10 mouse cellular contexts compared by ENCODE assay signal in genomic region chr3:92902992-92903391, GRCm38 (mm10). TPM values are rescaled to one million over a fixed set of nuclear protein-coding genes. Genes with fewer than 3 reads are reported as not detected.
DNase-seq lines count a peak whose midpoint lies in the region; ATAC-seq and TF ChIP-seq lines count a peak whose summit lies in the region.
"Had no signal": no experiment of that assay in that cellular context is flagged by ENCODE, and none has a peak within 500 bp of the region (broad histone marks: within the 10 kb centered on the region; RNA-seq: fewer than 3 reads in every experiment).

No protein-coding gene starts in this region.

- H3K27ac ChIP-seq in cerebellum, adult 2 months (ENCODE audit: insufficient read depth, low read length), result no peak overlapping the region
- no peak overlapping the region for H3K27ac ChIP-seq in lung, embryonic 14.5 days (ENCODE audit: low read depth)
- no peak overlapping the region for H3K27ac ChIP-seq in layer of hippocampus, adult 2 months

- H3K9ac ChIP-seq in lung, embryonic 14.5 days, result no peak overlapping the region

- ATAC-seq in lung, embryonic 14.5 days (ENCODE audit: insufficient read depth), result no peak

- no peaks in the 10 kb centered on the region for H3K36me3 ChIP-seq in lung, embryonic 14.5 days (ENCODE audit: insufficient read depth)
- H3K36me3 ChIP-seq: G1E had no signal

- WGBS in cerebellum, adult 2 months, result 24% methylated on average over 3 of the region's 3 CpGs
- WGBS in lung, embryonic 14.5 days, result 26% methylated on average over 3 of the region's 3 CpGs

- H3K27me3 ChIP-seq in cerebellum, adult 2 months (ENCODE audit: control insufficient read depth, insufficient read depth, low read length), result no peaks in the 10 kb centered on the region
- no peaks in the 10 kb centered on the region for H3K27me3 ChIP-seq in lung, embryonic 14.5 days (ENCODE audit: insufficient read depth, low read length)

- TF ChIP-seq POLR2A in cerebellum, adult 2 months (IDR thresholded peaks at IDR 0.05; ENCODE audit: borderline replicate concordance, insufficient read depth, low read length), result no peak

- no peaks in the 10 kb centered on the region for H3K4me1 ChIP-seq in cerebellum, adult 2 months (ENCODE audit: control insufficient read depth, insufficient read depth, low read length)
- H3K4me1 ChIP-seq in lung, embryonic 14.5 days (ENCODE audit: insufficient read depth), result no peaks in the 10 kb centered on the region

- no peak overlapping the region for H3K4me3 ChIP-seq in cerebellum, adult 2 months (replicated peaks; ENCODE audit: insufficient read depth, low read depth, low read length)
- no peak overlapping the region for H3K4me3 ChIP-seq in lung, embryonic 14.5 days (ENCODE audit: low read depth, low read length)
- no peak overlapping the region for H3K4me3 ChIP-seq in layer of hippocampus, adult 2 months

- H3K9me3 ChIP-seq in lung, embryonic 14.5 days (ENCODE audit: low read depth, low read length), result no peaks in the 10 kb centered on the region
- H3K9me3 ChIP-seq: G1E had no signal

- no peak overlapping the region for H3K4me2 ChIP-seq in lung, embryonic 14.5 days

- TF ChIP-seq CTCF in cerebellum, adult 2 months (IDR thresholded peaks at IDR 0.05; ENCODE audit: borderline replicate concordance, insufficient read depth, low read depth, low read length), result peak; percentile 16; the same call in 1 of the 2 replicates
- peak; percentile 61 for TF ChIP-seq CTCF in lung, embryonic 14.5 days (IDR thresholded peaks at IDR 0.05; ENCODE audit: low read depth)
- TF ChIP-seq CTCF in layer of hippocampus, adult 2 months (conservative IDR thresholded peaks at IDR 0.05), result peak; percentile 85

- no peak for DNase-seq in cerebellum, adult 2 months
- DNase-seq in cerebellum, adult 11-12 months, result no peak
- peak; percentile 66 for DNase-seq in lung, embryonic 14.5 days
- DNase-seq in lung, postnatal 25 days (ENCODE audit: low spot score), result no peak
- peak; percentile 11 for DNase-seq in c-Kit-positive CD71-positive TER-119-positive erythroid progenitor cells, embryonic 14.5 days (ENCODE audit: low spot score)
- DNase-seq in layer of hippocampus, adult 2 months (ENCODE audit: low spot score in 2 of 2), result peak in 1 of 2 experiments; percentile 50
- peak; percentile 60 for DNase-seq in retina, embryonic 14.5 days (ENCODE audit: low spot score)
- DNase-seq in spleen, adult 12 weeks (ENCODE audit: low spot score), result no peak

RNA-seq across cellular contexts. Expression of gene Lce3a, which starts 23.0 kb away (rescaled TPM):
- not detected in 2 replicates for polyA plus RNA-seq in cerebellum, adult 2 months (2012; rRNA removed)
- not detected in 2 replicates for polyA plus RNA-seq in lung, embryonic 14.5 days (2014; fragmentation: Nextera tagmentation; extraction: Ambion mirVana)
- not detected for total RNA-seq in layer of hippocampus, adult 2 months (2021)
- total RNA-seq: G1E had no signal
- polyA plus RNA-seq: G1E; lung, embryonic 16.5 days had no signal

RNA-seq across cellular contexts. Expression of gene Lce3b, which starts 29.8 kb away (rescaled TPM):
- polyA plus RNA-seq in cerebellum, adult 2 months (2012; rRNA removed), result not detected in 2 replicates
- not detected in 2 replicates for polyA plus RNA-seq in lung, embryonic 14.5 days (2014; fragmentation: Nextera tagmentation; extraction: Ambion mirVana)
- not detected for total RNA-seq in layer of hippocampus, adult 2 months (2021)
- total RNA-seq: G1E had no signal
- polyA plus RNA-seq: G1E; lung, embryonic 16.5 days had no signal

RNA-seq across cellular contexts. Expression of gene 2310050C09Rik, which starts 33.0 kb away (rescaled TPM):
- polyA plus RNA-seq in cerebellum, adult 2 months (2012; rRNA removed), result not detected in 2 replicates
- not detected in 2 replicates for polyA plus RNA-seq in lung, embryonic 14.5 days (2014; fragmentation: Nextera tagmentation; extraction: Ambion mirVana)
- not detected for total RNA-seq in layer of hippocampus, adult 2 months (2021)
- total RNA-seq: G1E had no signal
- polyA plus RNA-seq: G1E; lung, embryonic 16.5 days had no signal

RNA-seq across cellular contexts. Expression of gene Lce3c, which starts 41.3 kb away (rescaled TPM):
- not detected in 2 replicates for polyA plus RNA-seq in cerebellum, adult 2 months (2012; rRNA removed)
- polyA plus RNA-seq in lung, embryonic 14.5 days (2014; fragmentation: Nextera tagmentation; extraction: Ambion mirVana), result not detected in 2 replicates
- not detected for total RNA-seq in layer of hippocampus, adult 2 months (2021)
- total RNA-seq: G1E had no signal
- polyA plus RNA-seq: G1E; lung, embryonic 16.5 days had no signal

RNA-seq across cellular contexts. Expression of gene Lce1l, which starts 51.9 kb away (rescaled TPM):
- polyA plus RNA-seq in cerebellum, adult 2 months (2012; rRNA removed), result not detected in 2 replicates
- not detected in 2 replicates for polyA plus RNA-seq in lung, embryonic 14.5 days (2014; fragmentation: Nextera tagmentation; extraction: Ambion mirVana)
- total RNA-seq in layer of hippocampus, adult 2 months (2021), result not detected
- total RNA-seq: G1E had no signal
- polyA plus RNA-seq: G1E; lung, embryonic 16.5 days had no signal

Comparison
In these comparisons a context has a peak if more than half of its experiments do, and no peak if none do; other contexts are left out.
1. DNase-seq: peak in lung, embryonic 14.5 days (single experiment), c-Kit-positive CD71-positive TER-119-positive erythroid progenitor cells, embryonic 14.5 days (single experiment) and retina, embryonic 14.5 days (single experiment); none in cerebellum, adult 2 months (0 of 2), cerebellum, adult 11-12 months (single experiment), lung, postnatal 25 days (single experiment) and spleen, adult 12 weeks (single experiment).
2. CTCF ChIP-seq: peak in every context shown above with its lines; median percentile 85 in layer of hippocampus, adult 2 months; 61 in lung, embryonic 14.5 days; 16 in cerebellum, adult 2 months.